Mouse (Mus musculus) liver, postnatal 0 days (tissue): Measurements from ENCODE around the gene Isca2.

Experiments
- CTCF ChIP-seq: sonication (generic); IDR thresholded peaks from 2 replicates; pipeline ENCODE4 v1.5.1; 2016; ENCODE audit warnings: antibody characterized with exemption, low read depth
- EP300 ChIP-seq: IDR thresholded peaks from 2 replicates; pipeline ENCODE4 v1.6.1; 2016; ENCODE audit warnings: antibody characterized with exemption, low read depth, mild to moderate bottlenecking

GRCm38 (mm10) chr12:84748134-84748533, 24.9 kb upstream of the Isca2 start:
- TF ChIP-seq CTCF (no peak), EP300 (no peak)
